Mouse (Mus musculus) MEL (cell line): ENCODE results near the gene Dmrta1. TPM values are rescaled to one million over a fixed set of nuclear protein-coding genes. Genes with fewer than 3 reads are reported as not detected.

ENCODE experiments used
- DNase-seq: peaks from one replicate; pipeline ENCODE4 v3.0.0; 2011; ENCODE audit warnings: low read depth, low spot score
- H3K27ac ChIP-seq: 2 replicates; pipeline ENCODE4 v1.5.1; 2012; ENCODE audit warnings: low read depth, mild to moderate bottlenecking, control low read depth, low read length, moderate library complexity; ENCODE audit not compliant: control insufficient read depth
- H3K27me3 ChIP-seq, 2 experiments: fragments of 150-350 bp in 1 of 2; sonication (generic) in 1 of 2; 2 replicates each; pipeline ENCODE4 v1.6.1; 2012; ENCODE audit warnings: low read length in 2 of 2, mild to moderate bottlenecking in 2 of 2, improper control_type of control experiment in 1 of 2, moderate library complexity in 1 of 2; ENCODE audit not compliant: insufficient read depth in 2 of 2, control insufficient read depth in 1 of 2
- H3K36me3 ChIP-seq, 2 experiments: 2 replicates each; pipeline ENCODE4 v1.6.1; 2012 to 2014; ENCODE audit warnings: low read length in 2 of 2, improper control_type of control experiment in 1 of 2, inconsistent platforms in 1 of 2, mild to moderate bottlenecking in 1 of 2; ENCODE audit not compliant: insufficient read depth in 2 of 2, control insufficient read depth in 1 of 2
- H3K4me1 ChIP-seq, 2 experiments: fragments of 150-350 bp in 1 of 2; sonication (generic) in 1 of 2; 2 replicates each; pipeline ENCODE4 v1.6.1; 2012; ENCODE audit warnings: low read length in 2 of 2, improper control_type of control experiment in 1 of 2, mild to moderate bottlenecking in 1 of 2; ENCODE audit not compliant: insufficient read depth in 2 of 2, control insufficient read depth in 1 of 2
- H3K4me3 ChIP-seq, 2 experiments: fragments of 150-350 bp in 1 of 2; sonication (generic) in 1 of 2; 2 replicates each; pipeline ENCODE4 v1.5.1; 2012; ENCODE audit warnings: low read depth in 2 of 2, low read length in 2 of 2, mild to moderate bottlenecking in 2 of 2, moderate library complexity in 2 of 2, control low read depth in 1 of 2, improper control_type of control experiment in 1 of 2; ENCODE audit not compliant: control insufficient read depth in 1 of 2, insufficient read depth in 1 of 2
- H3K79me2 ChIP-seq: 2 replicates; pipeline ENCODE4 v1.6.1; 2012; ENCODE audit warnings: mild to moderate bottlenecking, low read length, moderate library complexity; ENCODE audit not compliant: control insufficient read depth, poor library complexity, insufficient read depth
- H3K9ac ChIP-seq: 2 replicates; pipeline ENCODE4 v1.6.1; 2012; ENCODE audit warnings: low read depth, mild to moderate bottlenecking, control low read depth, low read length, moderate library complexity; ENCODE audit not compliant: control insufficient read depth, poor library complexity, severe bottlenecking
- H3K9me3 ChIP-seq: fragments of 150-350 bp; sonication (generic); replicated peaks from 2 replicates; pipeline ENCODE4 v1.6.1; 2012; ENCODE audit warnings: mild to moderate bottlenecking, low read length, improper control_type of control experiment, moderate library complexity; ENCODE audit not compliant: insufficient read depth
- BHLHE40 ChIP-seq: IDR thresholded peaks from 2 replicates; pipeline ENCODE4 v1.6.1; 2012; ENCODE audit warnings: low read depth, mild to moderate bottlenecking, inconsistent platforms, low read length, improper control_type of control experiment, borderline replicate concordance
- CTCF ChIP-seq, 3 experiments: IDR thresholded peaks in 2 of 3; conservative IDR thresholded peaks in 1 of 3; 2 replicates each; pipeline ENCODE4 v1.5.1; 2011 to 2012; ENCODE audit warnings: low read length in 3 of 3, low read depth in 2 of 3, mild to moderate bottlenecking in 2 of 3, improper control_type of control experiment in 1 of 3, inconsistent platforms in 1 of 3, mixed read lengths in 1 of 3, moderate library complexity in 1 of 3; ENCODE audit not compliant: control insufficient read depth in 1 of 3, insufficient read depth in 1 of 3, poor library complexity in 1 of 3, severe bottlenecking in 1 of 3
- ELF1 ChIP-seq: IDR thresholded peaks from 2 replicates; pipeline ENCODE4 v1.6.1; 2014; ENCODE audit warnings: low read depth, mild to moderate bottlenecking, inconsistent platforms, low read length, improper control_type of control experiment, moderate library complexity
- EP300 ChIP-seq, 2 experiments: IDR thresholded peaks; 2 replicates each; pipeline ENCODE4 v1.6.1; 2011; ENCODE audit warnings: improper control_type of control experiment in 2 of 2, low read length in 2 of 2, low read depth in 1 of 2, mild to moderate bottlenecking in 1 of 2
- ETS1 ChIP-seq: IDR thresholded peaks from 2 replicates; pipeline ENCODE4 v1.6.1; 2012; ENCODE audit warnings: low read depth, mild to moderate bottlenecking, inconsistent platforms, low read length, improper control_type of control experiment, moderate library complexity
- GATA1 ChIP-seq: IDR thresholded peaks from 2 replicates; pipeline ENCODE4 v1.6.1; 2011; ENCODE audit warnings: low read depth, low read length, improper control_type of control experiment
- JUND ChIP-seq: IDR thresholded peaks from 2 replicates; pipeline ENCODE4 v1.6.1; 2011; ENCODE audit warnings: low read depth, mild to moderate bottlenecking, improper control_type of control experiment, low read length
- KAT2A ChIP-seq: conservative IDR thresholded peaks from 2 replicates; pipeline ENCODE4 v1.6.1; 2012; ENCODE audit warnings: low read depth, low read length, improper control_type of control experiment, inconsistent platforms
- MAFK ChIP-seq: IDR thresholded peaks from 2 replicates; pipeline ENCODE4 v1.6.1; 2011; ENCODE audit warnings: low read depth, mild to moderate bottlenecking, low read length, improper control_type of control experiment, borderline replicate concordance
- MAX ChIP-seq: IDR thresholded peaks from 2 replicates; pipeline ENCODE4 v1.6.1; 2011; ENCODE audit warnings: low read length, improper control_type of control experiment
- MAZ ChIP-seq: IDR thresholded peaks from 2 replicates; pipeline ENCODE4 v1.6.1; 2012; ENCODE audit warnings: low read depth, mild to moderate bottlenecking, inconsistent platforms, low read length, improper control_type of control experiment
- MEF2A ChIP-seq: IDR thresholded peaks from 2 replicates; pipeline ENCODE4 v1.6.1; 2014; ENCODE audit warnings: low read depth, mild to moderate bottlenecking, inconsistent platforms, low read length, improper control_type of control experiment; ENCODE audit not compliant: poor library complexity, insufficient replicate concordance, severe bottlenecking; ENCODE audit errors: extremely low read depth
- MXI1 ChIP-seq: IDR thresholded peaks from 2 replicates; pipeline ENCODE4 v1.6.1; 2011; ENCODE audit warnings: mild to moderate bottlenecking, low read depth, low read length, improper control_type of control experiment
- MYB ChIP-seq: IDR thresholded peaks from 2 replicates; pipeline ENCODE4 v1.6.1; 2011; ENCODE audit warnings: mild to moderate bottlenecking, low read depth, low read length, improper control_type of control experiment
- MYC ChIP-seq: IDR thresholded peaks from 2 replicates; pipeline ENCODE4 v1.6.1; 2011; ENCODE audit warnings: low read depth, mild to moderate bottlenecking, low read length, improper control_type of control experiment, moderate library complexity
- NRF1 ChIP-seq: IDR thresholded peaks from 2 replicates; pipeline ENCODE4 v1.6.1; 2014; ENCODE audit warnings: low read depth, mild to moderate bottlenecking, inconsistent platforms, low read length, improper control_type of control experiment, moderate library complexity; ENCODE audit not compliant: poor library complexity, insufficient read depth, severe bottlenecking
- POLR2A ChIP-seq, 2 experiments: IDR thresholded peaks; 2 replicates each; pipeline ENCODE4 v1.6.1; 2011 to 2012; ENCODE audit warnings: low read length in 2 of 2, mild to moderate bottlenecking in 2 of 2, control low read depth in 1 of 2, improper control_type of control experiment in 1 of 2, low read depth in 1 of 2, moderate library complexity in 1 of 2; ENCODE audit not compliant: control insufficient read depth in 1 of 2, insufficient read depth in 1 of 2, poor library complexity in 1 of 2
- RCOR1 ChIP-seq: IDR thresholded peaks from 2 replicates; pipeline ENCODE4 v1.6.1; 2012; ENCODE audit warnings: low read depth, mild to moderate bottlenecking, inconsistent platforms, low read length, improper control_type of control experiment
- SIN3A ChIP-seq: IDR thresholded peaks from 2 replicates; pipeline ENCODE4 v1.6.1; 2012; ENCODE audit warnings: low read length, improper control_type of control experiment, inconsistent platforms
- TAL1 ChIP-seq: IDR thresholded peaks from 2 replicates; pipeline ENCODE4 v1.6.1; 2012; ENCODE audit warnings: mild to moderate bottlenecking, inconsistent platforms, low read length, moderate library complexity, mixed read lengths
- TBP ChIP-seq: IDR thresholded peaks from 2 replicates; pipeline ENCODE4 v1.8.0; 2011; ENCODE audit warnings: low read depth, low read length, improper control_type of control experiment
- TCF12 ChIP-seq: IDR thresholded peaks from 2 replicates; pipeline ENCODE4 v1.6.1; 2014; ENCODE audit warnings: low read depth, mild to moderate bottlenecking, inconsistent platforms, low read length, improper control_type of control experiment, moderate library complexity
- UBTF ChIP-seq: IDR thresholded peaks from 2 replicates; pipeline ENCODE4 v1.6.1; 2012; ENCODE audit warnings: low read depth, mild to moderate bottlenecking, inconsistent platforms, low read length, improper control_type of control experiment, moderate library complexity, borderline replicate concordance; ENCODE audit not compliant: insufficient read depth
- USF1 ChIP-seq: IDR thresholded peaks from 2 replicates; pipeline ENCODE4 v1.6.1; 2014; ENCODE audit warnings: low read depth, mild to moderate bottlenecking, inconsistent platforms, low read length, improper control_type of control experiment, moderate library complexity
- ZKSCAN1 ChIP-seq: IDR thresholded peaks from 2 replicates; pipeline ENCODE4 v1.6.1; 2012; ENCODE audit warnings: low read depth, mild to moderate bottlenecking, inconsistent platforms, low read length, improper control_type of control experiment, moderate library complexity
- ZMIZ1 ChIP-seq: IDR thresholded peaks from 2 replicates; pipeline ENCODE4 v1.6.1; 2012; ENCODE audit warnings: low read depth, mild to moderate bottlenecking, inconsistent platforms, low read length, improper control_type of control experiment, moderate library complexity
- polyA plus RNA-seq, 2 experiments: library from polyadenylated mRNA; stranded (reverse) in 1 of 2; unstranded in 1 of 2; fragments of >175 nt in 1 of 2; fragments of >200 nt in 1 of 2; gene quantifications; 2 replicates each; pipeline versions ENCODE4 v1.2.1 to v1.2.4; 2012; ENCODE audit warnings: low replicate concordance in 2 of 2, low read depth in 1 of 2; ENCODE audit not compliant: insufficient read length in 2 of 2, insufficient read depth in 1 of 2, missing spikeins in 1 of 2
- total RNA-seq: library from RNA; depleted of rRNA; stranded (reverse); fragments of 300-350 nt; gene quantifications from 2 replicates; pipeline ENCODE4 v1.2.3, GENCODE M21; 2012

The Dmrta1 gene
- total and polyA plus RNA-seq, 3 experiments: 0.08 TPM; not detected in 2

GRCm38 (mm10) chr4:89651779-89652178 lies 27.5 kb upstream of the Dmrta1 start:
- Histone ChIP-seq H3K27ac (no peak overlapping the region; the same call in 1 of the 2 replicates), H3K79me2 (no peaks in the 10 kb centered on the region), H3K36me3 (peaks cover 0 to 24% of the 10 kb centered on the region in 2 experiments; a peak in 2 of 4 replicates), H3K4me1 (peaks cover 7 to 13% of the 10 kb centered on the region in 2 experiments), H3K9ac (no peak overlapping the region), H3K4me3 (no peak overlapping the region), H3K27me3 (no peaks in the 10 kb centered on the region), H3K9me3 (no peaks in the 10 kb centered on the region)
- DNase-seq: peak; percentile 89
- no peak for TF ChIP-seq POLR2A (IDR thresholded peaks at IDR 0.05; ENCODE audit: control insufficient read depth in 1 of 2, insufficient read depth in 1 of 2, low read depth in 1 of 2, low read length in 2 of 2, poor library complexity in 1 of 2)
- no peak for TF ChIP-seq MAZ
- TF ChIP-seq TBP: 0 out of 2 replicates have a peak, but pooled peaks have one; percentile 14
- no peak for TF ChIP-seq UBTF
- 0 out of 2 replicates have a peak, but pooled peaks have one; percentile 55 for TF ChIP-seq MYC
- 0 out of 2 replicates have a peak, but pooled peaks have one; percentile 29 for TF ChIP-seq MAFK
- peak; percentile 97 for TF ChIP-seq TCF12
- TF ChIP-seq ZMIZ1: 0 out of 2 replicates have a peak, but pooled peaks have one; percentile 38
- TF ChIP-seq JUND: no peak
- no peak for TF ChIP-seq USF1
- peak; percentile 60; the same call in 1 of the 2 replicates for TF ChIP-seq MEF2A
- peak; percentile 91 to 94 for TF ChIP-seq EP300 (IDR thresholded peaks at IDR 0.05; ENCODE audit: low read depth in 1 of 2, low read length in 2 of 2)
- peak; percentile 53; the same call in 1 of the 2 replicates for TF ChIP-seq SIN3A
- peak; percentile 89 for TF ChIP-seq GATA1
- 0 out of 2 replicates have a peak, but pooled peaks have one; percentile 31 for TF ChIP-seq BHLHE40
- TF ChIP-seq ELF1: no peak
- TF ChIP-seq CTCF (IDR thresholded peaks at IDR 0.05 in 2 of 3, conservative IDR thresholded peaks at IDR 0.05 in 1 of 3; ENCODE audit: control insufficient read depth in 1 of 3, insufficient read depth in 1 of 3, low read depth in 2 of 3, low read length in 3 of 3, poor library complexity in 1 of 3, severe bottlenecking in 1 of 3): no peak
- 0 out of 2 replicates have a peak, but pooled peaks have one; percentile 44 for TF ChIP-seq MAX
- peak; percentile 91 for TF ChIP-seq ETS1
- TF ChIP-seq MXI1: 0 out of 2 replicates have a peak, but pooled peaks have one; percentile 24
- TF ChIP-seq KAT2A: 0 out of 2 replicates have a peak, but pooled peaks have one; percentile 23
- TF ChIP-seq MYB: no peak
- TF ChIP-seq TAL1: peak; percentile 92
- peak; percentile 86 for TF ChIP-seq RCOR1
- TF ChIP-seq ZKSCAN1: no peak
- no peak for TF ChIP-seq NRF1
